Mouse (Mus musculus) c-Kit-positive CD71-negative TER-119-negative erythroid progenitor cells, embryonic 14.5 days (primary cell): ENCODE data around the gene Rer1.

Experiments
- DNase-seq: peaks from one replicate; pipeline ENCODE4 v3.0.0-alpha.2; 2013; ENCODE audit warnings: low read depth

The Rer1 gene

GRCm38 (mm10) chr4:155086108-155087024 is at the start of gene Rer1, which contains the start of gene Morn1:
Gene Rer1, minus strand, starts transcription at chr4:155086382.
Gene Morn1, plus strand, starts transcription at chr4:155086577.
- DNase-seq: peak; percentile 99

GRCm38 (mm10) chr4:155134686-155135172 is 48.5 kb upstream of the Rer1 start:
- DNase-seq: no peak

GRCm38 (mm10) chr4:155133658-155134417 is 47.7 kb upstream of the Rer1 start:
- no peak for DNase-seq

- no peak for DNase-seq
Observed at GRCm38 (mm10) chr4:155133188-155133587, 47.0 kb upstream of the Rer1 start.

DNA sequence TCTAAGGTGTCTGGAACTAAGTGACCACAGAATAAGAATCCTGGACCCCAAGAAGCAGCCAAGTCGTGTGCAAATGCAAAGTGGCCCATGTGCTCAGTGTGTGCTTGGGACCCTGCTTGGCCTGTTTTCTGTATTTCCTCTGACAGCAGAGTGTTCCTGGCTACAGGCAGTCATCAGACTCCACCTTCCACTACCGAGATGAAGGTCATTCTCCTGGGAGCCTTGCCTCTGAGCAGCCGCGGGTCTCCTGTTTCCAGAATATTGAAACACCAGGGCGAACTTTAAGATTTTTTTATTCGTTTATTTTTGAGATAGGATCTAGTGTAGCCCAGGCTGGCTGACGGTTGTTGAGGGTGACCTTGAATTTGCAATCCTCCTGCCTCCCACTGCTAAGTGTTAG is 44.4 kb upstream of the Rer1 start:
- no peak for DNase-seq

DNA sequence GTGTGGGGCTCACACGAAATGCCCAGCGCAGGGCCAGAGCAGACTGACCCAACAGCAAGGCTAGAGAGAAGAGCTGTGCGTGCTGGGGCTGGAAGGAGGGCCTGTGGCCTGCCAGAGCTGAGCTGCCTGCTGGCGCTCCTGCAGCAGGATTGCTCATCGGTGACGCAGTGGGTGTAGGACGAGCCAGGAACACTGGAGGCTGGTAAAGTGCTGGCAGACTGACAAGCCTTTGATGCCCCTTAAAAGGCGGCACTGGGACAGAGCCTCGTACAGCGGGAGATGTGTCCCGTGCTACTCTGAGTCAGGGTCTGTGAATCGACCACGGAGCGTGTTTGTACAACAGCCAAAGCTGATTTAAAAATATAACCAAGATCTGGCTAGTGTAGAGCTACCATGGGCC is 43.8 kb upstream of the Rer1 start:
- no peak for DNase-seq

DNA sequence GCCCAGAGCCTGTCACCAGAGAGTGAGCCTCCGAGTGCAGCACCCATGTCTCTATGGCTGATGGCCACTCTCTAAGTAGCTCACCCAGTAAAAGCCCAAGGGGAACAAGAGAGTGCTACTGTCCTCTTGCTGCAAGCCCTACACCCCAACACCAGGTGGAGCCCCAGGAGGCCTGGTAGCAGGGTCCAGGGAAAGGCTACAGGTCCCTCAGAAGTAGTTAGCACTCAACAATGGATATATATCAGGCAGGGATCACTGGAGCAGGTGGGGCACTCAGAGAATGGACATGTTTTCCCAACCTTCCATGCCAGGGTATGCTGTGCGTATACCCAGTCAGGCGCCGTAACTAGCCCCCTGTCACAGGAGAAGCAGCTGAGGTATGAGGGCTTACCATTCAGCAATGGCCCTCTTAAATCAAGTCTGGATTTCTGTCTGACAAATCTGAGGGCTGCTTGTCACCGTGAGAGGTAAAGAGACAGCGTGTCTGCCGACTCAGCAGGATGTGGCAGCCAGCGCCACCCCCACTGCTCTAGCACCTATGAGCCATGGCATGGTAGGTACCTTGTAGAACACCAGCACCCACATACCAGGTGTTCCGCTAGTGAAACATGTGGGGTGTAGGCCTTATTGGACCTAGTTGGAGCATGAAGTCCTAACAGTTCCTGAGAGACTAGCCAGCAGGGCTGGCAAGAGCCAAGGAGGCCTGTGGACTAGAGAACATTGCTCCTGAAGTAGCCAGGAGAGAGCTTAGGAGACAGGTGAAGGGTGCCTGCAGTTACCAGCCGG is 43.1 kb upstream of the Rer1 start:
- DNase-seq: no peak

DNA sequence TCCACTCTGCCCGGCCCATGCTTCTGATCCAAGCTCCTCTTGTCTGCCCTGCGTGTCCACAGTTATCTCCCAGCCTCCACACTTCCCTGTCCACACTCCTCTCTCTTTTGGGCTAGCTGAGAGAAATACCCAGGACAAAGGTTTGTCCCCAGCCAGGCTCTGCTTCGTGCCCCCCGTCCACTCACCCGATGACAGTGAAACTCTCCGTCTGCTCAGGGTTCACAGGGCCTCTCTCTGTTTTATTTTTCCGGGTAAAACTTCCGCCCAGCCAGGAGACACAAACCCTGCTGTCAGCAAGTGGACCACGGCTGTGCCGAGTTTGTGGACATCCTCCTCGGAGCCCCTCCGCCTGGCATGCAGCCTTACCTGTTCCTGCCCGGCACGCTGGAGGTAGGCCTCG is 42.2 kb upstream of the Rer1 start:
- DNase-seq: no peak

DNA sequence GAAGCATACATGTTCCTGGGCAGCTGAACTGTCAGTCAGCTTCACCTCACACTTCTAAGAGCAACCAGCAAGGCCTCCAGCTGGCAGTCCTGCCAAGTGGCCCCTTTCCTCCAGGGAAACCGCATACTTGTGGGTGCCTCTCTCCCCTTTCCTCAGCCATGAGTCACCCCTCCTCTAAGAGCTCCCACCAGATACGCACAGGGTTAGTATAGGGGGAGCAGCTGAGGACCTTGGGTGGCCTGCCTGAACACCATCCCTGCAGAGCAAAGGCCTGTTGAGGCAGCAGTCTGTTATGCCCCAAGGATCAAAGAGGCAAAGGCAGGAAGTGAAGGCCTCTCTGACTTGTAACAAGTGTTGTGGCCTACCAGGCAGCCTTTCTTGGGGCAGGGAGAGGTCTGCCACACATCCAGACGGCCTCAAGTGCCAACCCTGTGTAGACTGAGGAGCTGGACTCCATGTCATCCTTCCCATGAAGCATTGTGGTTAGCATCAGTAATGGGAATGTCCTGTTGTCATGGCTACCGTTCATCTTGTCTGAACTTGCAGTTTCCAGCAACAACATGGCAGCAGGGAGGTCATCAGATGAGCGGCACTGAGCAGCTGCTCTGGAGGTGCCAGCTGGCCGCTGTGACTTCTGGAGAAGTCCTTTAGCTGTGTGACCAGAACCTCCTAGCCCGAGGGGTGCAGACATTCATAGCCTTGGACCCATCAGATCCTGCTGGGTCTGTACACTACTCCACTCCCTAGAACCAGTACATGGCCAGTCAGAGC is 40.6 kb upstream of the Rer1 start:
- DNase-seq: peak; percentile 56

DNA sequence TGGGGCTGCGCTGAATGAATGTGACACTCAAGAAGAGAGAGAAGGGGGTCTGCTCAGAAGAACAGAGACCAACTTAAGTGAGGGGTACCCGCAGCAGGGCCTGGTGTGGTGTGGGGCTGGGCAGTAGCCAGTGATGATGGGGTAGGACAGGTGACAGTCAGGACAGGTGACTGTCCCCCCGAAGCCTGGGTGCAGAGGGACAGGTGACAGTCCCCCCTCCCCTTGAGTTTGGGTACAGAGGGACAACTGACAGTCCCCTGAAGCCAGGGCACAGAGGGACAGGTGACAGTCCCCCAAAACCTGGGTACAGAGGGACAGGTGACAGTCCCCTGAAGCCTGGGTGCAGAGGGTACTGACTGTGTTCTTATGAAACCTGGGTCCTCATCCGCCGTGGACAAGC is 40.0 kb upstream of the Rer1 start:
- no peak for DNase-seq

- no peak for DNase-seq
Observed at GRCm38 (mm10) chr4:155125310-155125709, 39.1 kb upstream of the Rer1 start.

GRCm38 (mm10) chr4:155123868-155124534 is 37.8 kb upstream of the Rer1 start:
- no peak for DNase-seq

DNA sequence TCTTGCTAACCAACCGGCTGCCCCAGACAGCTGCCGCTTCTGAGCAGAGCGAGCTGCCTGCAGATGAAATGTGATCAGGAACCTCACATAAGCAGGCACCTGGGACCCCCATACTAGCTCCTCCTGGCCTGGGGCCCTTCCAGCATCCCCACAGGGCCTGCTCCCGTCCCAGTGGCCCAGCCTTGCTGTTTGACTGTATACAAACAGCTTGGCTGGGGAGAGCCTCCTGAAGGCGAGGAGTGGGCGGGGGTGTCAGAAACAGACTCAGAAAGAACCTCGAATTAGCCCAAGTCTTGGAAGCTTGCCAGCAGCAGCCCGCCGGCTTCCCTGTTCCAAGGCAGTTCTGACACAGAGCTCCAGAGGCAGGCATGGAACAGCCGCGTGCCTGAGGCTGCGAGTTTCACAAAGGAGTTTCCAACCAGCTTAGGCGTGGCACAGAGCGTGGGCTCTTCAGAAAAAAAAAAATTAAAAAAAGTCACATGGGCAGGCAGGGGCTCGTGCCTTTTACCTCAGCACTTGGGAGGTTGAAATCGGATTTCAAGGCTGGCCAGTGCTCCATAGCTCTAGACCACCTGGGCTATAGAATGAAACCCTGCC is 36.4 kb upstream of the Rer1 start:
- no peak for DNase-seq

GRCm38 (mm10) chr4:155121915-155122443 is 35.8 kb upstream of the Rer1 start:
- DNase-seq: no peak

GRCm38 (mm10) chr4:155121222-155121621 is 35.0 kb upstream of the Rer1 start:
- no peak for DNase-seq

DNA sequence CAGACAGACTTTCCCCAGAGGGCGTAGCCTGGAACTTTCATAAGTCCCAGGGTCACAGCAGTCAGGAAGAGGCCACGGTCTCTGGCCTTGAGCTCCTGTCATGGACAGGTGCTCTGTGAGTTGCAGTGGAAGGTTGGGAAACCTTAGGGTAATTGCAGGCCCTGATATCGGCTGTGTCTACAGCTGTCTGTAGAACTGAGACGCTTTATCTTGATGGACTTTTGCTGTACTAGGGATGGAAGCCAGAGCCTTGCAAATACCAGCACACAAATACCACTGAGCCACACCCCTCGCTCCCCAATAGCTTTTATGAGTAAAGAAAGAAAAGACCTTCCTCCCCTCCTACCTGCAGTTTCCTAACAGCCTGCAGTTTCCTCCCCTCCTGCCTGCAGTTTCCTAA is 34.4 kb upstream of the Rer1 start:
- DNase-seq: no peak

DNA sequence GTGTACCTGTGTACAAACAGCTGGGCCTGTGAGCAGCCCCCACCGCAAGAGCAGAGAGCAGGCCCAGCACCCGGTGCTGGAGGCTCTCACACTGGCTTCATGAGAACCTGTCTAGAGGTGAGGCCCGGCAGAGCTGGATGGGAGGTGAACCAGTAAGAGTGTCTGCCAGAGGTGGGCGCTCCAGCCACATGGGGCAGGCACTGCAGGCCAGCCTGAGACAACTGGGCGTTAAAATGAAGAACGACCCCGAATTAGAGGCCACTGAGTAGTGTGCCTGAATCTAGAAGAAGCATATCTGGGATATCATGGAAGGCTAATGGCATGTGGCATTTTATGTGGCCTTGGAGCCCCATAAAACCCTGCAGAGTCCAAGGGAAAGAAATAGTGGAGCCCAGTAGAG is 33.9 kb upstream of the Rer1 start:
- DNase-seq: no peak

GRCm38 (mm10) chr4:155118278-155118677 is 32.1 kb upstream of the Rer1 start:
- DNase-seq: no peak

DNA sequence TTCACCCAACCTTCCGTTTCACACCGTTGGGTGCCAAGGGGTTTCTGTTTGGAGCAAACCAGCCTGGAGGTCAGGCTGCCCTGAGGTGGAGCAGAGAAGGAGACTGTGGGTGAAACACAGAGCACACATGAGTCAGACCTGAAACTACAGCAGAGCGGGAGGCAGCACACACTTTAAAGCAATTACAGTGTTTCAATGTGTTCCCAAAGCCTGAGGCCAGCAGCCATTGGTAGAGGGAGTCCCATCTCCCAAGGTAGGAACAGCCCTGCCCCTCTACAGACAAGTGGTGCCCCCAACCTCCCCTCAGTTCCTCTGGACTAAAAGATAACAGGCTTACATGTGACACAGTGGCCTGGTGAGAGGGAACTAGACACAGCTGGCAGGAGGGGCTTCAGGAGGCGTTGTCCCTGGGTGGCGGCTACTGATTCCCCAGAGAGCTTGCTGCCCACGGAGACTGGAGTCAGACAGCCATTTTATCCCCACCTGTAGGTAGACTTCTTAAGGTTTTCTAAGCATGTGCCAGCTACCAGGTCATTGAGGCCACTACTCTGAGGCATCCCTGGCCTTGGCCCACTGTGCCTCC is 31.3 kb upstream of the Rer1 start:
- DNase-seq: peak; percentile 40

GRCm38 (mm10) chr4:155116607-155117006 is 30.4 kb upstream of the Rer1 start:
- DNase-seq: no peak
